Mouse (Mus musculus): ENCODE measurements at regions not wholly inside any gene's neighbourhood (a gene's known extent, or its start where the extent isn't known, plus 50 kb on each side); places are given as distances from the start of the nearest gene placed in this dataset.

GRCm38 (mm10) chr1:89207306-89207705 lies 137.1 kb downstream of the Sh3bp4 start:
- no peak for DNase-seq (ENCODE audit: low read depth)

- no peak for DNase-seq (ENCODE audit: low read depth)
Observed at GRCm38 (mm10) chr1:89211116-89211515, 140.9 kb downstream of the Sh3bp4 start.

GRCm38 (mm10) chr1:89228426-89228825 lies 158.2 kb downstream of the Sh3bp4 start:
- no peak for DNase-seq (ENCODE audit: low read depth)

- DNase-seq (ENCODE audit: low read depth) = no peak
Observed at GRCm38 (mm10) chr1:89231756-89232155, 161.5 kb downstream of the Sh3bp4 start.

GRCm38 (mm10) chr1:89232391-89232790 lies 162.2 kb downstream of the Sh3bp4 start:
- no peak for DNase-seq (ENCODE audit: low read depth)

- no peak for DNase-seq (ENCODE audit: low read depth)
Observed at GRCm38 (mm10) chr1:89234895-89235294, 164.7 kb downstream of the Sh3bp4 start.

- DNase-seq (ENCODE audit: low read depth) = peak; percentile 48
Observed at GRCm38 (mm10) chr1:89235296-89235695, 165.1 kb downstream of the Sh3bp4 start.

- no peak for DNase-seq (ENCODE audit: low read depth)
Observed at GRCm38 (mm10) chr1:89237696-89238095, 167.5 kb downstream of the Sh3bp4 start.

GRCm38 (mm10) chr1:89244598-89244997 lies 174.4 kb downstream of the Sh3bp4 start:
- no peak for DNase-seq (ENCODE audit: low read depth)

GRCm38 (mm10) chr1:89245202-89246003 lies 175.2 kb downstream of the Sh3bp4 start:
- DNase-seq (ENCODE audit: low read depth) = no peak

GRCm38 (mm10) chr1:89251753-89252152 lies 181.5 kb downstream of the Sh3bp4 start:
- DNase-seq (ENCODE audit: low read depth) = no peak

- DNase-seq (ENCODE audit: low read depth) = no peak
Observed at GRCm38 (mm10) chr1:89252528-89252927, 182.3 kb downstream of the Sh3bp4 start.

GRCm38 (mm10) chr1:89257945-89258344 lies 187.7 kb downstream of the Sh3bp4 start:
- no peak for DNase-seq (ENCODE audit: low read depth)

GRCm38 (mm10) chr1:89265771-89266170 lies 188.8 kb upstream of the Agap1 start:
- no peak for DNase-seq (ENCODE audit: low read depth)

- no peak for DNase-seq (ENCODE audit: low read depth)
Observed at GRCm38 (mm10) chr1:89268806-89269205, 185.8 kb upstream of the Agap1 start.

- DNase-seq (ENCODE audit: low read depth) = no peak
Observed at GRCm38 (mm10) chr1:89271743-89272142, 182.9 kb upstream of the Agap1 start.

GRCm38 (mm10) chr1:89273021-89273420 lies 181.6 kb upstream of the Agap1 start:
- DNase-seq (ENCODE audit: low read depth) = no peak

- DNase-seq (ENCODE audit: low read depth) = no peak
Observed at GRCm38 (mm10) chr1:89273786-89274362, 180.7 kb upstream of the Agap1 start.

- no peak for DNase-seq (ENCODE audit: low read depth)
Observed at GRCm38 (mm10) chr1:89279382-89279781, 175.2 kb upstream of the Agap1 start.

- DNase-seq (ENCODE audit: low read depth) = no peak
Observed at GRCm38 (mm10) chr1:89281107-89281655, 173.4 kb upstream of the Agap1 start.

- no peak for DNase-seq (ENCODE audit: low read depth)
Observed at GRCm38 (mm10) chr1:89285041-89285440, 169.6 kb upstream of the Agap1 start.

- no peak for DNase-seq (ENCODE audit: low read depth)
Observed at GRCm38 (mm10) chr1:89287136-89287795, 167.3 kb upstream of the Agap1 start.

GRCm38 (mm10) chr1:89288001-89288400 lies 166.6 kb upstream of the Agap1 start:
- DNase-seq (ENCODE audit: low read depth) = no peak
